In the genomic region with DNA sequence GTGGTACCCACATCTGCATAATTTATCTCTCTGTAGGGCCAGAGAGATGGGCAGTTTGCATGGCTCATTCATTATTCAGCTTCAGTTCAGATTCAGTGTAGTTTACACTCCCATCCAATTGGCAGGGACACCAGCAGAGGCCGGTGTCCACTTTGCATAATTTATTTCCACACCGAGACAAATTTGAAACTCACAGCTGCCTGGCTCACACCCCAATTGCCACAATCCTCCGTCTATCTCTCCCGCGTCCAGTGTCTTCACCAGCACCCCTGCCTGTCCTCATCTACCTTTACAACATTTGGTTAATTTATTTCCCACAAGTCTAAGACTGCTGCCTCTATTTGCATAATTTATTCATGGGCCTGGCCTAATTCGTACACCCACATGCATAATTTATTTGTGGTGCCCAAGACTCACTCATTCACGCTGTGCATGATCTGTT, we compare ENCODE assay signal across 15 mouse cellular contexts. TPM values are rescaled to one million over a fixed set of nuclear protein-coding genes. Genes with fewer than 3 reads are reported as not detected.
DNase-seq lines count a peak whose midpoint lies in the region; ATAC-seq lines count a peak whose summit lies in the region.
"Had no signal": no experiment of that assay in that cellular context is flagged by ENCODE, and none has a peak within 500 bp of the region (broad histone marks: within the 10 kb centered on the region; RNA-seq: fewer than 3 reads in every experiment).

No protein-coding gene starts in this region.

- H3K4me1 ChIP-seq in hindbrain, embryonic 11.5 days (replicated peaks; ENCODE audit: control insufficient read depth, insufficient read depth, low read length): peaks cover 14% of the 10 kb centered on the region
- peaks cover 51% of the 10 kb centered on the region for H3K4me1 ChIP-seq in hindbrain, embryonic 10.5 days (replicated peaks)
- peaks cover 60% of the 10 kb centered on the region for H3K4me1 ChIP-seq in forebrain, embryonic 12.5 days
- peaks cover 45% of the 10 kb centered on the region for H3K4me1 ChIP-seq in hindbrain, embryonic 14.5 days (replicated peaks; ENCODE audit: control insufficient read depth, insufficient read depth, low read length)
- H3K4me1 ChIP-seq in neural tube, embryonic 12.5 days: peaks cover 59% of the 10 kb centered on the region

- 0 out of 2 replicates have a peak overlapping the region, but pooled peaks have one; percentile 42 for H3K27ac ChIP-seq in hindbrain, embryonic 11.5 days (ENCODE audit: low read depth, low read length)
- H3K27ac ChIP-seq in hindbrain, embryonic 10.5 days: no peak overlapping the region
- H3K27ac ChIP-seq in forebrain, embryonic 12.5 days: peak overlapping the region; percentile 80
- peak overlapping the region; percentile 57; the same call in 1 of the 2 replicates for H3K27ac ChIP-seq in hindbrain, embryonic 14.5 days
- H3K27ac ChIP-seq in neural tube, embryonic 12.5 days: no peak overlapping the region
- H3K27ac ChIP-seq: heart, embryonic 13.5 days; kidney, postnatal 0 days; stomach, postnatal 0 days had no signal

- peak; percentile 77 for ATAC-seq in hindbrain, embryonic 11.5 days (ENCODE audit: low FRiP score)
- ATAC-seq in forebrain, embryonic 12.5 days (ENCODE audit: low FRiP score): peak; percentile 48; the same call in 1 of the 2 replicates
- peak; percentile 57 for ATAC-seq in hindbrain, embryonic 14.5 days (ENCODE audit: low FRiP score)
- peak; percentile 67 for ATAC-seq in neural tube, embryonic 12.5 days (ENCODE audit: low FRiP score, low read depth)
- ATAC-seq: CD4-positive, CD25-positive, alpha-beta regulatory T cell, adult 4 months had no signal

- 40% methylated on average over 7 of the region's 7 CpGs for WGBS in hindbrain, embryonic 11.5 days
- 60% methylated on average over 7 of the region's 7 CpGs for WGBS in hindbrain, embryonic 10.5 days
- 32% methylated on average over 7 of the region's 7 CpGs for WGBS in forebrain, embryonic 12.5 days
- 9% methylated on average over 7 of the region's 7 CpGs for WGBS in hindbrain, embryonic 14.5 days
- 25% methylated on average over 7 of the region's 7 CpGs for WGBS in neural tube, embryonic 12.5 days

- no peaks in the 10 kb centered on the region for H3K36me3 ChIP-seq in hindbrain, embryonic 11.5 days (ENCODE audit: control insufficient read depth, insufficient read depth, low read length)
- H3K36me3 ChIP-seq in hindbrain, embryonic 10.5 days: peaks cover 14% of the 10 kb centered on the region; the same call in 1 of the 2 replicates
- H3K36me3 ChIP-seq in forebrain, embryonic 12.5 days (replicated peaks): 0 out of 2 replicates have a peak, but pooled peaks cover 8% of the 10 kb centered on the region
- peaks cover 4% of the 10 kb centered on the region; the same call in 1 of the 2 replicates for H3K36me3 ChIP-seq in hindbrain, embryonic 14.5 days (replicated peaks; ENCODE audit: control insufficient read depth, insufficient read depth)
- peaks cover 6% of the 10 kb centered on the region for H3K36me3 ChIP-seq in neural tube, embryonic 12.5 days
- H3K36me3 ChIP-seq: heart, embryonic 13.5 days had no signal

- no peak overlapping the region for H3K4me3 ChIP-seq in hindbrain, embryonic 11.5 days (ENCODE audit: low read depth, low read length)
- H3K4me3 ChIP-seq in hindbrain, embryonic 10.5 days: no peak overlapping the region
- peak overlapping the region; percentile 8; the same call in 1 of the 2 replicates for H3K4me3 ChIP-seq in forebrain, embryonic 12.5 days (replicated peaks)
- H3K4me3 ChIP-seq in hindbrain, embryonic 14.5 days (replicated peaks; ENCODE audit: low read length): no peak overlapping the region; the same call in 1 of the 2 replicates
- no peak overlapping the region for H3K4me3 ChIP-seq in neural tube, embryonic 12.5 days
- H3K4me3 ChIP-seq: heart, embryonic 13.5 days had no signal

- no peak overlapping the region for H3K9ac ChIP-seq in hindbrain, embryonic 11.5 days (ENCODE audit: low read depth, low read length)
- H3K9ac ChIP-seq in forebrain, embryonic 12.5 days: no peak overlapping the region
- H3K9ac ChIP-seq in hindbrain, embryonic 14.5 days: no peak overlapping the region
- no peak overlapping the region for H3K9ac ChIP-seq in neural tube, embryonic 12.5 days
- H3K9ac ChIP-seq: heart, embryonic 13.5 days; lung, embryonic 14.5 days had no signal

- no peaks in the 10 kb centered on the region for H3K27me3 ChIP-seq in hindbrain, embryonic 11.5 days (ENCODE audit: control insufficient read depth, insufficient read depth, low read length)
- peaks cover 11% of the 10 kb centered on the region; the same call in 1 of the 2 replicates for H3K27me3 ChIP-seq in hindbrain, embryonic 10.5 days (ENCODE audit: insufficient read depth, poor library complexity, severe bottlenecking)
- H3K27me3 ChIP-seq in forebrain, embryonic 12.5 days: peaks cover 3% of the 10 kb centered on the region; the same call in 1 of the 2 replicates
- H3K27me3 ChIP-seq in hindbrain, embryonic 14.5 days (ENCODE audit: control insufficient read depth, insufficient read depth, low read length): no peaks in the 10 kb centered on the region
- H3K27me3 ChIP-seq in neural tube, embryonic 12.5 days (replicated peaks): no peaks in the 10 kb centered on the region

- peak overlapping the region; percentile 28; the same call in 1 of the 2 replicates for H3K4me2 ChIP-seq in hindbrain, embryonic 11.5 days (replicated peaks; ENCODE audit: low read depth, low read length)
- peak overlapping the region; percentile 37 for H3K4me2 ChIP-seq in forebrain, embryonic 12.5 days
- peak overlapping the region; percentile 23 for H3K4me2 ChIP-seq in hindbrain, embryonic 14.5 days (replicated peaks)
- peak overlapping the region; percentile 82 for H3K4me2 ChIP-seq in neural tube, embryonic 12.5 days (replicated peaks)
- H3K4me2 ChIP-seq: heart, embryonic 13.5 days; lung, embryonic 14.5 days had no signal

- peak; percentile 37 for DNase-seq in hindbrain, embryonic 11.5 days (ENCODE audit: low spot score)
- no peak for DNase-seq in hindbrain, embryonic 10.5 days (ENCODE audit: low spot score)
- DNase-seq in hindbrain, embryonic 14.5 days (ENCODE audit: low spot score): peak; percentile 56
- no peak for DNase-seq in thymus, postnatal 36 days
- no peak for DNase-seq in lung, postnatal 14 days
- no peak for DNase-seq in testis, postnatal 14 days (ENCODE audit: low spot score)
- DNase-seq: gastrocnemius, postnatal 14 days; liver; lung, embryonic 14.5 days had no signal

- H3K9me3 ChIP-seq in hindbrain, embryonic 11.5 days (ENCODE audit: control insufficient read depth, low read length): no peaks in the 10 kb centered on the region
- no peaks in the 10 kb centered on the region for H3K9me3 ChIP-seq in hindbrain, embryonic 10.5 days
- H3K9me3 ChIP-seq in forebrain, embryonic 12.5 days: no peaks in the 10 kb centered on the region
- no peaks in the 10 kb centered on the region for H3K9me3 ChIP-seq in hindbrain, embryonic 14.5 days (ENCODE audit: control insufficient read depth, low read length)
- H3K9me3 ChIP-seq in neural tube, embryonic 12.5 days: no peaks in the 10 kb centered on the region
- H3K9me3 ChIP-seq: heart, embryonic 13.5 days had no signal

RNA-seq across cellular contexts. Expression of a gene that starts 5.3 kb away (rescaled TPM):
- 0.84 and 1.0 TPM in 2 replicates for polyA plus RNA-seq in hindbrain, embryonic 11.5 days (2014; fragmentation: Nextera tagmentation; extraction: Ambion mirVana)
- 0.26 and 0.42 TPM in 2 replicates for polyA plus RNA-seq in hindbrain, embryonic 10.5 days (2016; fragmentation: Nextera tagmentation; extraction: Ambion mirVana)
- 0.49 and 0.66 TPM in 2 replicates for polyA plus RNA-seq in forebrain, embryonic 12.5 days (2016; fragmentation: Nextera tagmentation; extraction: Ambion mirVana)
- polyA plus RNA-seq in hindbrain, embryonic 14.5 days (2014; fragmentation: Nextera tagmentation; extraction: Ambion mirVana): 0.95 and 1.4 TPM in 2 replicates
- polyA plus RNA-seq in neural tube, embryonic 12.5 days (2016; fragmentation: Nextera tagmentation; extraction: Ambion mirVana): 1.2 and 1.8 TPM in 2 replicates
- polyA plus RNA-seq: CD4-positive, CD25-positive, alpha-beta regulatory T cell, adult 4 months had no signal

RNA-seq across cellular contexts. Expression of a gene that starts 15.3 kb away (rescaled TPM):
- polyA plus RNA-seq in hindbrain, embryonic 11.5 days (2014; fragmentation: Nextera tagmentation; extraction: Ambion mirVana): 21.7 and 23.1 TPM in 2 replicates
- polyA plus RNA-seq in hindbrain, embryonic 10.5 days (2016; fragmentation: Nextera tagmentation; extraction: Ambion mirVana): 27.0 and 30.5 TPM in 2 replicates
- polyA plus RNA-seq in forebrain, embryonic 12.5 days (2016; fragmentation: Nextera tagmentation; extraction: Ambion mirVana): 24.6 and 29.4 TPM in 2 replicates
- 34.8 and 37.1 TPM in 2 replicates for polyA plus RNA-seq in hindbrain, embryonic 14.5 days (2014; fragmentation: Nextera tagmentation; extraction: Ambion mirVana)
- 29.6 and 32.9 TPM in 2 replicates for polyA plus RNA-seq in neural tube, embryonic 12.5 days (2016; fragmentation: Nextera tagmentation; extraction: Ambion mirVana)

RNA-seq across cellular contexts. Expression of a gene that starts 36.7 kb away (rescaled TPM):
- 176 and 177 TPM in 2 replicates for polyA plus RNA-seq in hindbrain, embryonic 11.5 days (2014; fragmentation: Nextera tagmentation; extraction: Ambion mirVana)
- polyA plus RNA-seq in hindbrain, embryonic 10.5 days (2016; fragmentation: Nextera tagmentation; extraction: Ambion mirVana): 193 and 221 TPM in 2 replicates
- polyA plus RNA-seq in forebrain, embryonic 12.5 days (2016; fragmentation: Nextera tagmentation; extraction: Ambion mirVana): 150 and 156 TPM in 2 replicates
- 202 and 214 TPM in 2 replicates for polyA plus RNA-seq in hindbrain, embryonic 14.5 days (2014; fragmentation: Nextera tagmentation; extraction: Ambion mirVana)
- 186 and 216 TPM in 2 replicates for polyA plus RNA-seq in neural tube, embryonic 12.5 days (2016; fragmentation: Nextera tagmentation; extraction: Ambion mirVana)

RNA-seq across cellular contexts. Expression of a gene that starts 39.9 kb away (rescaled TPM):
- polyA plus RNA-seq in hindbrain, embryonic 11.5 days (2014; fragmentation: Nextera tagmentation; extraction: Ambion mirVana): 122 and 135 TPM in 2 replicates
- polyA plus RNA-seq in hindbrain, embryonic 10.5 days (2016; fragmentation: Nextera tagmentation; extraction: Ambion mirVana): 117 and 173 TPM in 2 replicates
- 91.2 and 94.9 TPM in 2 replicates for polyA plus RNA-seq in forebrain, embryonic 12.5 days (2016; fragmentation: Nextera tagmentation; extraction: Ambion mirVana)
- 98.4 and 121 TPM in 2 replicates for polyA plus RNA-seq in hindbrain, embryonic 14.5 days (2014; fragmentation: Nextera tagmentation; extraction: Ambion mirVana)
- polyA plus RNA-seq in neural tube, embryonic 12.5 days (2016; fragmentation: Nextera tagmentation; extraction: Ambion mirVana): 194 and 205 TPM in 2 replicates

Comparison
In these comparisons a context has a peak if more than half of its experiments do, and no peak if none do; other contexts are left out.
1. DNase-seq: peak in hindbrain, embryonic 11.5 days (single experiment) and hindbrain, embryonic 14.5 days (single experiment); none in hindbrain, embryonic 10.5 days (single experiment), thymus, postnatal 36 days (0 of 2), lung, postnatal 14 days (single experiment) and testis, postnatal 14 days (single experiment).
2. H3K27ac ChIP-seq: peak in hindbrain, embryonic 11.5 days (single experiment), forebrain, embryonic 12.5 days (single experiment) and hindbrain, embryonic 14.5 days (single experiment); none in hindbrain, embryonic 10.5 days (single experiment) and neural tube, embryonic 12.5 days (single experiment).
3. H3K4me2 ChIP-seq: peak in every context shown above with its lines; median percentile 82 in neural tube, embryonic 12.5 days; 37 in forebrain, embryonic 12.5 days; 28 in hindbrain, embryonic 11.5 days; 23 in hindbrain, embryonic 14.5 days.
4. Peak in every context shown above with its lines, with median percentiles within 50 percentile points of each other: ATAC-seq.